Mouse (Mus musculus): ENCODE results near the gene Gan. TPM values are rescaled to one million over a fixed set of nuclear protein-coding genes. Genes with fewer than 3 reads are reported as not detected.

Gan gene
- polyA plus RNA-seq, 1 experiment from 2014 or later, result 3.9 TPM

DNA sequence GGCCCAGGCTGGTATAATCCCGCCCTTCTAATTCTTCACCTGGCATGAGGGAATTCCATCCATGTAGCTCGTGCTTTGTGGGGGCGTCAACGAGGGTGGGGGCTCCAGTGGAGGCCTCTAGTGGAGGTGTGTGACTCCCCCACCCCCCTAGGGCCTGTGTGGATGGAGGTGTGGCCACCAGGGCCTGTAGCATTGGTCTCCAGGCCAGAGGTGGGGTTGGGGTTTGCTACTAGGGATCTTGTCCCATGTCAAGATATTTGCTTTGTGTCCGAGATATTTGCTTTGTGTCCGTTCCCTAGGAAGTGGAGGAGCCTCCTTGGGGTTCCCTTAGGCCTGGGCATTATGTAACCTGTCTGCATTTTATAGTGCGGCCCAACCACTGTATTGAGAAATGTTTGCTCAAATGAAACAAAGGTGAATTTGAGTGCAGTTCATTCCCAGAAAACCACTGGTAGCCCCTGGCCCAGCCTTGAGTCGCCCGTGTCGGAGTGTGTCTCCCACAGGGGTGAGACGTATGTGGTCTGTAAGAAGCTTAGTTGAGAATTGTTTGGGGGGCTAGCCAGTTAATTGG is 101.6 kb downstream of the Gan start:
- peak overlapping the region; percentile 83; the same call in 1 of the 2 replicates for H3K4me3 ChIP-seq (ENCODE audit: inconsistent target)
- WGBS (ENCODE audit: missing documents), result 57% methylated on average over 11 of the region's 11 CpGs
- H3K36me3 ChIP-seq (ENCODE audit: inconsistent target), result no peaks in the 10 kb centered on the region
- H3K27ac ChIP-seq, result peak overlapping the region; percentile 92
- H3K79me2 ChIP-seq (ENCODE audit: inconsistent target), result peaks cover 76% of the 10 kb centered on the region

DNA sequence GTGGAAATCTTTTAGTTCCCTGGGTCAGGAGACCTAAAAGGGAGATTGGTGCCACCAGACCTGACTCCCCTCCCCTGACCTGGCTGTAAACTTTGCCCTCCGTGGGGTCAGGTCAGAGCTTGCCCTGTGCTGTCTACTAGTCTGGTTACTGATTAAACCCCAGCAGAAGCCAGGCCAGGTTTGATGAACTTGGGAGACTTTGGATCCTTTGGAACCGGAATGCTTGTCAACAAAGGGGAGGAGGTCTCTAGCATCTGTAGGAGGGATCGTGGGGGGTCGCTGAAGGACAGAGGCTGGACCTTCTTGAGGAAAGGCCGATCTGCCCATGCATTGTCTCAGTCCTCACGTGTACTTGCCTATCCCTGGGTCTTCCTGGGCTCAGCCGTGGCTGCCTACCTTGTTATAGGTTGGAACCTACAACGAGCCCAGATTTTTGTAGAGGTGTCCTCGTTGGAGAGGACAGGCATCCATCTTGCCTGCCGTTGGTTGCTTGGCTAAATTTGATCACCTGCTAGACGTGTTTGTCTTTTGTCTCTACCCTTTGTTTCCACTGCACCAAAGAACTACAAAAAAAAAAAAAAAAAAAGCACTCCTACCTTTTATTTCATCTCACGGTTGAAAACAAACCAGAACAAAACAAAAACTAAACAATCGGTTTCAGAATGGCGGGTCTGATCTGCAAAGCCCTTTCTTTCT is 102.4 kb downstream of the Gan start:
- H3K4me3 ChIP-seq (ENCODE audit: inconsistent target), result no peak overlapping the region
- H3K27ac ChIP-seq, result no peak overlapping the region
- no peaks in the 10 kb centered on the region for H3K36me3 ChIP-seq (ENCODE audit: inconsistent target)
- WGBS (ENCODE audit: missing documents), result 86% methylated on average over 14 of the region's 14 CpGs
- H3K79me2 ChIP-seq (ENCODE audit: inconsistent target), result peaks cover 84% of the 10 kb centered on the region

DNA sequence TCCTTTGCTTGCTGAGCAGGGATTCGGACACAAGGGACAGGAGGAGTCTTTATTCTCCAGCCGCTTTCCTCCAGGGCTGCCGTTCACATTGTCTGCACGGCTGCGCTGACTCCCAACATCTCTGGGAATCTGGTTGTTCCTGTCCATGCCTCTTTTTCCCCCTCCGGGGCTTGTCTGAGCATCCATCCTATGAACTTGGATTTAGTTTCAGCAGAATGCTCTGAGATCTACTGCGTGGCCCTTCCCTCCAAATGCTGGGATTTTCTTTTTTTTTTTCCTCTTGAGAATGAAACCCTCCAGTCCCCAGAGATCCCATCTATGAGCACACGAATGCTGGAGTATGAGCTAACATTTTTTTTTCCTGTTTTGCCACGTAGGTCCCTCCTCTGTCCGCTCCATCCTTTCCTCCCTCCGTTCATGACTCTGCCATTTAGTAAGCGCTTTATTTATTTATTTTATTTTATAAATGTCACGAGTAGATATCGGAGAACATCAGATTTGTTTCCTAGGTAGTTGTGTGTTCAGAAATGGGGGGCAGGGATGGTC is 103.1 kb downstream of the Gan start:
- Histone ChIP-seq H3K36me3 (ENCODE audit: inconsistent target) (no peaks in the 10 kb centered on the region), H3K79me2 (ENCODE audit: inconsistent target) (peaks cover 91% of the 10 kb centered on the region), H3K27ac (no peak overlapping the region), H3K4me3 (ENCODE audit: inconsistent target) (no peak overlapping the region)
- WGBS (ENCODE audit: missing documents), result 92% methylated on average over 14 of the region's 14 CpGs

DNA sequence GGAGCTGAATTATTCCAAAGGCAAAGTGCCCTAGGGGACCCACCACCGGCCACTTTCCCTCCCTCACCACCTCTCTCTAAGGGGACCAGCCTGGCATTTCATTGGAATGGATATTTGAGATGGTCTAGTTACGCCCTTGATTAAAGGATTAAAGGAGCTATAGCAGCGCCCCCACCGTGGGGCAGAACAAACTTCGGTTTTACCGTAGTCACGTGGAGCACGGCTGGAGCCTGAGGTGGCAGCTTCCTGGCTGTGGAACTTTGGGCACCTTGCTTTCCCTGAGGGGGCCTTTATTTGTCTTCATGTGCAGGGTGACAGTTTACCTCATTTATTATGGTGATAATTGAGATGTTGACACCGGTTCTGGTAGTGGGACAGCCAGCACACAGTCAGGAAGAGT is 103.8 kb downstream of the Gan start:
- WGBS (ENCODE audit: missing documents), result 46% methylated on average over 9 of the region's 9 CpGs
- Histone ChIP-seq H3K79me2 (ENCODE audit: inconsistent target) (peaks cover 98% of the 10 kb centered on the region), H3K27ac (no peak overlapping the region), H3K36me3 (ENCODE audit: inconsistent target) (no peaks in the 10 kb centered on the region), H3K4me3 (ENCODE audit: inconsistent target) (no peak overlapping the region)

DNA sequence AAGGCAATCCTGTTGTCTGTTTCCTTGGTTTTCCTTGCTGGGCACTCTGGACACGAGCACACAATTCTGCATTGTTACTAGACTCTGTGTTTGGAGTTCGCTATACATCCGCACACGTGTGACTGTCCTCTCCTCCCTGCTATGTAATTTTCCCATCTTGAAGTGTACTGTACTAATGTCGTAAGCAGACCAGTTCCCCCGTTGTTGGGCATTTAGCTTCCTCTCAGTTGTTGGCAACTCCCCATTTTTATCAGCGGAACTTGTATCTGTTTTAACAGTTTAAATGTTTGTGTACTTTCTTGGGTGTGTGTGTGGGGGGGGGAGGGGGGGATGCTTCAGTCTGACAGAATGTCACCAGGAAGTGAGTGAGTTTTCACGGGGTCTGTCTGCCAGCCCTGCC is 104.8 kb downstream of the Gan start:
- Histone ChIP-seq H3K36me3 (ENCODE audit: inconsistent target) (no peaks in the 10 kb centered on the region), H3K4me3 (ENCODE audit: inconsistent target) (no peak overlapping the region), H3K79me2 (ENCODE audit: inconsistent target) (peaks cover 100% of the 10 kb centered on the region), H3K27ac (no peak overlapping the region)
- 12% methylated on average over 6 of the region's 8 CpGs for WGBS (ENCODE audit: missing documents)

DNA sequence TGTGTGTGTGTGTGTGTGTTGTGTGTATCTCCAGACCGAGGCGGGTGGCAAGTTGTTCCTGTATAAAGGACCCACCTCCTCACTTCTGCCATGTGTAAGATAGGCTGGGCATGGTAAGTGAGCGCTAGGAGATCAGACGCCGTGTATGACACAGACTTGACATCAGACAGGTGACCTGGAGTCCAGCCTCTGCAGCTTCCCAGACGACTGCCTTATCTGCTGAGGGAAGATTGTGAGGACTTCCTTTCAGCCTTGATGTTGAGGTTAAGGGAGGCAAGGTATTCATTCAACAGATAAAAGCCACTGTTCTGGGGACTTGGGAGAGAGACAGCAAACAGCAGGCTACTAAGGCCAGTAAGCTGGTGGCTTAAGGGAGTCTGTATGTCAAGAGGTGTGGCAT is 105.5 kb downstream of the Gan start:
- Histone ChIP-seq H3K36me3 (ENCODE audit: inconsistent target) (no peaks in the 10 kb centered on the region), H3K79me2 (ENCODE audit: inconsistent target) (peaks cover 100% of the 10 kb centered on the region), H3K27ac (no peak overlapping the region), H3K4me3 (ENCODE audit: inconsistent target) (no peak overlapping the region)
- WGBS (ENCODE audit: missing documents), result 68% methylated on average over 6 of the region's 6 CpGs

DNA sequence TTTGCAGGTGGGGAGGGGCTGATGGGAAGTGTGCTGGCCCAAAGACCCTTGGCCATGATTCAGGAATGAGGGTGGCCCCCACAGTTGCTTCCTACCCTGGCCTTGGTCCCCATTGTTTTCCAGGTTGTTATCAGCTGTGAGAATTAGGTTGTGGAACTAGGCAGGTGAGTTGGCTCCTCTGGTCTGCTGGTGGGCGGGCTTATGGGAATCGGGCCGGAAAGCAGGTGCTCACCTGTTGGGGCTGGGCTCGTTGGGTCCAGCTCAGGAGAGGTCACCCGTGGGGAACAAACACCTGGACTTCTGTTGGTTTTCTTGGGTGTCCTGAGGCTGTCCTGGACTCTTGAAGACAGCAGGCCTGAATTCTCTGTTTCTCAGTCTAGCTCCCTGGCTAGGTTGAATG is 107.1 kb downstream of the Gan start:
- Histone ChIP-seq H3K36me3 (ENCODE audit: inconsistent target) (no peaks in the 10 kb centered on the region), H3K4me3 (ENCODE audit: inconsistent target) (no peak overlapping the region), H3K27ac (no peak overlapping the region), H3K79me2 (ENCODE audit: inconsistent target) (peaks cover 100% of the 10 kb centered on the region)
- 96% methylated on average over 5 of the region's 5 CpGs for WGBS (ENCODE audit: missing documents)

Other genes with a start within 250 kb of the Gan start
- gene Cmc2, start 236.7 kb upstream of the Gan start, polyA plus RNA-seq (2018), result 7.6 to 14.5 TPM (median 13.8 TPM) in 3 replicates
- gene Cenpn, start 236.4 kb upstream of the Gan start, polyA plus RNA-seq (2018), result 2.0 to 6.7 TPM (median 4.5 TPM) in 3 replicates
- 13.1 to 14.3 TPM (median 13.5 TPM) in 3 replicates for gene Atmin, start 214.7 kb upstream of the Gan start, polyA plus RNA-seq (2018)
- 0.57 to 1.3 TPM (median 0.98 TPM) in 3 replicates for gene 1700030J22Rik, start 179.2 kb upstream of the Gan start, polyA plus RNA-seq (2018)
- 26.8 to 67.0 TPM (median 34.5 TPM) in 3 replicates for gene Gcsh, start 164.6 kb upstream of the Gan start, polyA plus RNA-seq (2018)
- 0.11 to 0.34 TPM (median 0.20 TPM) in 3 replicates for gene Pkd1l2, start 75.7 kb upstream of the Gan start, polyA plus RNA-seq (2018)
- not detected in 3 replicates for gene Bco1, start 62.3 kb upstream of the Gan start, polyA plus RNA-seq (2018)
- gene Cmip, start 98.9 kb downstream of the Gan start, polyA plus RNA-seq (2018), result 47.6 to 64.8 TPM (median 62.8 TPM) in 3 replicates